Mouse (Mus musculus) spleen, embryonic (tissue): ENCODE data around the gene Mpv17l2.

ENCODE experiments used
- CTCF ChIA-PET: fragments of 350-600 bp; sonication (Branson Sonifier 250); formaldehyde crosslinking; loops from one replicate; lab custom pipeline; 2022; lab: Charles Lee

Mpv17l2 gene

DNA sequence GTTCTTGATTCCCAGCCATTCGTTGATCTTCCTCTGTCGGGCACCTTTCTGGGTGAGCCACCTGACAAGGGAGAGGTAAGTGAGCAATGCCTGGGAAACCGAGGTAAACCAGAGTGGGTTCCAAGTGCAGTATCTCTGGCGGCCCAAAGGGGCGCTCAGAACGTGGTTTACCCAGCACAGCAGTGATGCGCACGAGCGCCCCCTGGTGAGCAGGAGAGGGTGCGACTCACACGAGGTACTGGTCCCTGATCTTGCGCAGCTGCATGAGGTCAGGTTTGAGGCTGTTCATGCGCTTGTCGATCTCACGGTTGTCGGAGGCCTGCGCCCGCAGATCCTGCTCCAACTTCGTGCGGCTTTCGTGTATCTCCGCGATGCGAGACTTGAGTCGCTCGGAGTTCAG is 8.6 kb upstream of the Mpv17l2 start:
- CTCF ChIA-PET: no interaction called here

DNA sequence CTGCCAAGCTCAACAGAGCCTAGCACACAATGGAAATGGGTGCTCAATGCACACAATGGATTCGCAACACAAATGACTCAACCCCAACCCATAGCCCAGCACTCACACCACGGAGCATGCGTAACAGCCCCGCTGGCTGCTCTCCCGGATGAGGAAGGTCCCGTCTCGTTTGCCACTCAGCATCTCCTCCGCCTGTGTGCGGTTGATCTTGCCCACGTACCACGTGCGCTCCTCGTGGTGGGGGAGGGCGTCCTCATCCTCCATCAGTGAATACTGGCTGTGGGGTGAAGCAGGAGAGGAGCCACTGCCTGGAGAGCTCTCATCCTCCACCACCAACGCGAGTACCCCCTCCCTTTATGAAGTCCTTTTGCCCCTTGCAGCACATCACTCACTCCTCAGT is 8.2 kb upstream of the Mpv17l2 start:
- CTCF ChIA-PET: interaction anchor here (0.5 kb wide), 1 partner anchor 72 kb away, joined by 3 read pairs; no protein-coding TSS in a partner anchor

GRCm38 (mm10) chr8:70768231-70768776 is 7.6 kb upstream of the Mpv17l2 start:
- CTCF ChIA-PET: interaction anchor here (0.5 to 0.7 kb wide), 2 partner anchors 72 to 95 kb away, joined by 3 read pairs; partner anchors contain the start of gene Lsm4

DNA sequence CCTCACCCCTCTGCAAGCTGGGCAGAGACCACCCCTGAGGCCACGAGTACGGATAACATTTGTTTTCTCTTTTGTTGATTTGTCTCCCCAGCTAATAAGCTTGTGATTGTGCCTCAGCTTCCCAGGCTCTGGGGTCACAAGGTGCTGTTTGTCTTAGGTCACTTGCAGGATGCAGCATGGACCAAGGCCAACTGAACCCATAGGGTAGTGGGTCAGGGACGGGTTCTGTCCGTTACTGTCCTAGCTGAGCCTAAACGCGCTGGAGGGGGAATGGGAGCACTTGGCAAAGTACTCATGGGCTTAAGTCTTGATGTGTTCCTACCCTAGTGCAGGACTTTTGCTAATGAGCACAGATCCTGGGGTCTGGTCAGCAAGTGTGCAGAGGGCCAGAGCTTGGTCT is 6.8 kb upstream of the Mpv17l2 start:
- CTCF ChIA-PET: interaction anchor here (0.7 to 1.2 kb wide), 3 partner anchors 8 to 95 kb away, joined by 3 read pairs; partner anchors contain the start of gene Lsm4

DNA sequence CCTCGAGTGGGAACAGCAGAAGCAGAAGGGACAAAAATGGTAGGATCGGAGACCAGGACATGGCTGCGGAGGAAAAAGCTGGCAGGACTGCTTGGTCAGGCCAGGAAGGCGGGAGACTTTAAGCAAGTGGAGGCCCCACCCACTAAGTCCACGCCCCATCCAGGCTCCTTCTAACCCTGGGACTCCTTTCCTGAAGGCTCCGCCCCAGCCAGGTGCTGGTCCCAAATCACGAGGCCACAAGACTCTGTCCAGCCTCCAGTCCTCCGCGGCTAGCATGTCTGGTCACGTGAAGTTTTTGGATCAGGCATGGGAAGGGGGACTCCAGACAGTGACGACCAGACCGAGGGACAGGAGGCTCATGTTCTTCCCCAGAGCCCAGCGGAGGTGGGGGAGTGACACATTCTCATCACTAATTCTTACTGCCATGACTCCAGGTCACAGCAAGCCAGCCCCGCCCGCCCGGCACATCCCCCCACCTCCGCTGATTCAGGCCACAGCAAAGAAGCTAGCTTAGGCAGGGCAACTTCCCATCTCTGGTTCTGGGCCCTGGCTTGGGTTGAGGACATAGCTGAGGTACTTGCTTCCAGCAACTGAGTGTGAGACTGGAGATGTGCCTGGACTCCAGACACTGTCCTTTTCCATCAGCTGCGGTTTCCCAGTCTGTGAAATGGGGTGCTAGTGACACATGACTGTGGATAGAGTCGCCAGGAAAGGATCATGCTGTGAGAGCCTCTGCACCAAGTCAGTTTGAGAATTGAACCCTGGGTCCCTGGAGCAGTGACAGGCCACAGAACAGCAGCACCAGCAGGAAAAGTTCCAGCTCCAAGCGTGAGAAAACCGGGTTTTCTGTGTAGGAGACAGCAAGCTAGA is 6.1 kb upstream of the Mpv17l2 start:
- CTCF ChIA-PET: interaction anchor here (1.2 kb wide), 1 partner anchor 36 kb away, joined by 3 read pairs; no protein-coding TSS in a partner anchor

DNA sequence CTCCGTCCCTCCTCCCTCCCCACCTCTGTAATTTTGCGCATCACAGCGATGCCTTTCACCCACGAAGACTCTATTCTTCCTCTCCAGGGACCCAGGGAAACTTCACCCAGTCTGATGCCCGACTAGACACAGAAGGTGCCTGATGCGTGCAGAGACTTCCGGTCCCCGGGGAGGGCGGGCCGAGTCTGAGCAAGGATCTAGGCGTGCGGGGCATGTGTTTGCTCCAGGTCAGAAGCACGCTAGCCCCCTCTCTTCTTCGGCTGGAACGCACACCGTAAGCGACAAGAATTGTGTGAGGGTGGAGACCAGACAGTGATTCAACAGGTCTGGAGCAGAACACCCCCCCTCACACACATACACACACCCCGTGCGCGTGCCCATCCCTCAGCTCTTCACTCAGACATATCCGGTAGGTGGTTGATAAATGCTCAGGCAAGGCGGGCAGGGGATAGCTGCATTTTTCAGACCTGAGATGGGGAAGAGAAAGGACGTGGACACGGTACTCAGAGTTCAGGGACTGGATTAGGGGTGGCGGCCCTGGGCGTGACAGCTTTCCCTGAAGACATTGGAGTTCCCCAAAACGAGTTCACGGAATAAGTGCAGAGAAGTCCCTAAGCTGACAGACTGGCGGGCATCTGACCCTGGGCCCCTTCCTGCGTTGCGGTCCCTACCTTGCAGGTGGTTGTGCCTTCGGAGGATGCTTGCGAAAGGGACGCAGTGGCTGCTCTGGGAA is 5.3 kb upstream of the Mpv17l2 start:
- CTCF ChIA-PET: interaction anchor here (1.2 kb wide), 1 partner anchor 36 kb away, joined by 3 read pairs; no protein-coding TSS in a partner anchor

- CTCF ChIA-PET: no interaction called here
Measured at GRCm38 (mm10) chr8:70765329-70765728, 4.6 kb upstream of the Mpv17l2 start.

DNA sequence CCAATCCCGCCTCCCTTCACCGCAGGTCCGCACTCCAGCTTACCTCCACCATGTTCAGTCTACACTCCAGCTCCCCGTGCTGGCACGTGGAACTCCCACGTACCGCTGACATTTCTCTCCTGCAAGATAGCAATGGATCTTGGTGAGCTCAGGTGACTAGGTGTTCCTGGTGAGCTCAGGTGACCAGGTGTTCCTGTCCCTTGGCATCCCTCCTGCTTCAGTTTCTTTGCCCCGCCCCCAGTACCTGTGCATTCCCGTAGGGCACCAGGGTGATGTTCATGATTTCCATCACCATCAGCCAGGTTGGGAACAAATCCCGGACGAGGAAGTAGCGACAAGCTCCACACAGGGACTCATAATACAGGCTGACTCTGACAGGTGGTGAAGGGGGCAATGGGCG is 3.9 kb upstream of the Mpv17l2 start:
- CTCF ChIA-PET: no interaction called here

DNA sequence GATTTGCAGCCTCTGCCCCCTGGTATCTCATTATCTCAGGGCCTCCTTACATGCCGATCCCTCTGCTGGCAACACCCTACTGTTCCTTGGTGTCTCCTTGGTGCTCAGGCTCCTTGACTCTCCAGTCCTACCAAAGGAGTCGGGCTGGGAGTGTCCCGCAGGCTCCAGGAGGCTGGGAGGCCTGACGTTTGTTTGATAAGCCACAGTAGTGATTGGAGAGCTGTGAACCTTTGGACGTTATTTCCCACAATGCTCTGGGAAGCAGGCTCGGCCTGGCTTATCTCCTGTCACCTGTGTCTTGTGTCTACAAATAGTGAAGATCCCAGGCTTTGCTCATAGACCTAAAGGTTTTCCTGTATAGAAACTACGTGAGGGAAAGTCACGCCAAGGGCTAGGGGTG is 3.3 kb upstream of the Mpv17l2 start:
- CTCF ChIA-PET: interaction anchor here (1.0 to 1.9 kb wide), 3 partner anchors 8 to 30 kb away, joined by 3 to 6 read pairs (median 3); no protein-coding TSS in a partner anchor

GRCm38 (mm10) chr8:70763354-70763753 is 2.6 kb upstream of the Mpv17l2 start:
- CTCF ChIA-PET: interaction anchor here (0.8 to 1.9 kb wide), 7 partner anchors 9 to 840 kb away, joined by 3 to 6 read pairs (median 3); partner anchors contain the start of gene Arrdc2

DNA sequence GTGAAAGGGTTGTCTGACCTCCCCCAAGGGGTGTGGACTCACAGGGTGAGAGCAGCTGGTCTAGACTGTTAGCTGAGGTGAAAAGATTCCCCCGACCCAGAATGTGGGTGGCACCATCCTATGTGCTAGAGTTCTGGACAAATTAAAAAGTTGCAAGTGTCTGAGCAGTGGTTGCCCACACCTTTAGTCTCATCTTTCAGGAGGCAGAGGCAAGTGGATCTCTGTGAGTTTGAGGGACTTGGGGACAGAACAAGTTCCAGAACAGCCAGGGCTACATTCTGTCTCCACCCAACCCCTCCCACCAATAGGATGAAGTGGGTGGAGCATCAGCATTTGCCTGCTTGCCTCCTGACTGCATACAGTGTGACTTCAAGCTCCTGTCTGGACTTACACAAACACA is 1.4 kb upstream of the Mpv17l2 start:
- CTCF ChIA-PET: interaction anchor here (0.6 to 1.9 kb wide), 3 partner anchors 10 to 1537 kb away, joined by 4 to 10 read pairs (median 6); no protein-coding TSS in a partner anchor

DNA sequence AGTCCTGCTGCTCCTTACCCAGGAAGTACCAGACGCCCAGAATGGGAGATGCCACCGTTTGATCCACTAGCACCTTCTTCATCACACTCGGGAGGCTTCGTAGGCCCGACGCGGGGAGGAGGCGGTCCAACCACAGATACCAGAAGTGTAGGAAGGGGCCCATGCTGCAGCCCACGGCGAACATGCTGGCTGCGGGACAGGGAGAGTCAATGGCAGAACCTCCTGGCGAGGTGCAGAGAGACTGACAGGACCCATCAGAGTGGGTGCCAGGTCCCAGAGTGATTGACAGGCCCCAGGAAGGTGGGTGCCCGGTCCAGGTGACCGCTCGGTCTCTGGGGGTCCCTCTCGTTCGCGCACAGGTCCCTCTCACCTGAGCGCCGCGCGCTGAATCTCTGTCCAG is 396 bp downstream of the Mpv17l2 start:
- CTCF ChIA-PET: no interaction called here

DNA sequence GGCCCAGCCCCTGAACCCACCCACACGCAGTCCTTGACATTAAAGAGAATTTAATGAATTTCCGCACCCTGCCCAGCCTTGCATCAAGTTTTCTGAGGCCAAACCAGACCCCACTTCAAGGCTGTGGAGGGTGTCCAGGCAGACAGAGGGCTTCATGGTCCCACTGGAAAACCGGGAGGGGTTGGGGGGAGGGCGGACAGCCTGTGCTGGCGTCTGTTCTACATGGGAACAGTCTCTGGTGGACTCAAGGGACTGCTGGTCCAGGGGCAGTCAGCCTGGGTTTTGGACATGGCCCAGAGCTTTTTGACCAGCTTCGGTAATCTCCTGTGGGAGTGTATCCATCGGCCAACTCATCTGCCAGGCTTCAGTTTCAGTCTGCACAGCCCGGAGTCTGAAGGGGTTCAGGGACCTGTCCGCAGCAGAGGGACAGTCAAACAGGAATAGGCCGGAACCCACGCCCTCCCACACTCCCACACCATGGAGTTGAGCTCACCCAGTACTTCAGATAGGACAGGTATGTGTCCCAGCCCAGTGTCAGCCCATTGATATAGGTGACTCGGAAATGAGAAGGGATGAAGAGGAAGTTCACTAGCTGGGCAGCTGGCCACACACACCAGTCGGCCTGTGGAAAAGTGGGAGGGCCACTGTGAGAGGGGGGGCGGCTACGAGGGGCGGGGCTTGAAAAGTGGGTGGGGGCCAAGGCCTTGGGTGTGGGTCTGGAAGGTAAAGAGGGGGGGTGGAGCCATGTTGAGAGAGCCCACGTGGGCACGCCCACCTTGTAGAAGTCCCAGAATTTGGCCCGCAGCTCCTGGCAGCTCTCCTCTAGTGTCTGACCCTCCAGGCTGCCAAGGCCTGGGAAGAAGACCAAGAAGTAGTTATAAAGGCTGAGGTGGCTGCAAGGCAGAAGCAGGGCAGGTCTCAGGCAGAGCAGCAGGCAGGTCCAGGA is 1.9 kb downstream of the Mpv17l2 start:
- CTCF ChIA-PET: interaction anchor here (0.5 to 1.1 kb wide), 3 partner anchors 9 to 18 kb away, joined by 3 to 6 read pairs (median 3); no protein-coding TSS in a partner anchor

- CTCF ChIA-PET: no interaction called here
Measured at GRCm38 (mm10) chr8:70758308-70758615, 2.5 kb downstream of the Mpv17l2 start.

- CTCF ChIA-PET: no interaction called here
Measured at GRCm38 (mm10) chr8:70757523-70758307, 3.0 kb downstream of the Mpv17l2 start.

DNA sequence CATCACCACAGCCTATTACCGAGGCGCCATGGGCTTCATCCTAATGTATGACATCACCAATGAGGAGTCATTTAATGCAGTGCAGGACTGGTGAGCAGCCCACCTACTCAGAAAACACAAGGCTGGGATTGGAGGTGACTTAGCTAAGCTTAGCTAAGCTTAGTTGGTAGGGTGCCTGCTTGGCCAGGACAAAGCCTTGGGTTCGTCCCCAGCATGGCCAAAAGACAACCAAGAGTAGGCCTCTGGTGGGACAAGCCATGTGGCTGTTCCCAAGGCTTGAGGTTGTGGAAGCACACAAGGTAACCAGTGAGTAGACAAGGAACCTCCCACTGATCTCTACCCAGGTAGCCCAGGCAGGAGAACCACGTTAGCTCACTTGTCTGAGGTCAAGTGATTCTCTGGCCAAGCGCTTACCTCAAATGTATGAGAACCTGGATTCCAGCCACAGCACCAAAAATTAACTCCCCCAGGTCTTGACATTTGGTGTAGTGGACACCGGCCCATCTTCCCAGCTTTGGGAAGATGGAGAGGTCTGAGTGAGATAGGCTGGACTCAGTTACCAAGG is 4.2 kb downstream of the Mpv17l2 start:
- CTCF ChIA-PET: interaction anchor here (0.7 kb wide), 1 partner anchor 80 kb away, joined by 3 read pairs; no protein-coding TSS in a partner anchor

DNA sequence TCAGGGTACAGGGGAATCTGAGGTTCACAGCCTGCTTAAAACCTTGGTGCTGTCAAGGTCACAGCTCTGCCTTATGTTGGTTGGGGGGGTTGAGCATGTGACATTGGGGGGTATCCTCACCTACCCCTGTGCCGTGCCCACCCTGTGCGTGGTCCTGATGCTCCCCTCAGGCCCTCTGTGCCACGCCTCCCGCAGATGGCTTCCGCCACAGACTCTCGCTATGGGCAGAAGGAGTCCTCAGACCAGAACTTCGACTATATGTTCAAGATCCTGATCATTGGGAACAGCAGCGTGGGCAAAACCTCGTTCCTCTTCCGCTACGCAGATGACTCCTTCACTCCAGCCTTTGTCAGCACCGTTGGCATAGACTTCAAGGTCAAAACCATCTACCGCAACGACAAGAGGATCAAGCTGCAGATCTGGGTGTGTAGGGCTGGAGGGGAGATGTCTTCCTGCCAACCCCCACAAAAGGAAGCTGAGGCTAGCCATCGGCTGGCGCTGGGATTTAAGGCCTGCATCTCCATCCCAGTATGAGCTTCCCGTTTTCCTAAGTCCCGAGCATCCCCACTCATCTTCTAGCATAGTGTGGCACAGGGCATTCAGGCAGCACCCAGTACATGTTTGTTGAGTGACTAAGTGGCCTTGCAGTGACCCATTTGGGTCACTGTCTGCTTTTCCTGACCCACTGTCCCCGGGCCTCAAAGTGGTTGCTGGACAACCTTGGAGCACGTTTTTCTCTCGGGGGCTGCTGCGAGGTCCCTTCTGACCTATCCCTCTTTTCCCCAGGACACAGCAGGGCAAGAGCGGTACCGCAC is 4.9 kb downstream of the Mpv17l2 start:
- CTCF ChIA-PET: interaction anchor here (0.7 kb wide), 1 partner anchor 79 kb away, joined by 3 read pairs; no protein-coding TSS in a partner anchor
